Mouse (Mus musculus) lung, adult 2 months (tissue): ENCODE data around the gene Slc17a9.

Source experiments
- CTCF ChIP-seq: fragments of 200-500 bp; IDR thresholded peaks from 2 replicates; pipeline ENCODE4 v1.5.1; 2011; ENCODE audit warnings: mild to moderate bottlenecking, low read length, control low read depth; ENCODE audit not compliant: insufficient read depth
- POLR2A ChIP-seq: fragments of 200-500 bp; IDR thresholded peaks from 2 replicates; pipeline ENCODE4 v1.6.1; 2011; ENCODE audit warnings: low read depth, mild to moderate bottlenecking, control low read depth, low read length, borderline replicate concordance; ENCODE audit errors: extremely low read depth

GRCm38 (mm10) chr2:180788386-180788785 is 63.3 kb downstream of the Slc17a9 start:
- no peak for TF ChIP-seq CTCF
- TF ChIP-seq POLR2A: no peak
